Mouse (Mus musculus) adrenal gland, postnatal 0 days (tissue): ENCODE measurements around the gene Gm10662. TPM values are rescaled to one million over a fixed set of nuclear protein-coding genes. Genes with fewer than 3 reads are reported as not detected.

ENCODE experiments used
- polyA plus RNA-seq: library from polyadenylated mRNA; unstranded; fragments of >200 nt; fragmentation: Nextera tagmentation; extraction: Ambion mirVana; gene quantifications from 2 replicates; pipeline ENCODE4 v1.2.1, GENCODE M21; 2015

Gene Gm10662
- polyA plus RNA-seq = not detected in 2 replicates

GRCm38 (mm10) chr7:23144380-23144779, at the start of gene Gm10662:
Gm10662 (minus strand) TSS chr7:23144480.

Other genes starting within 250 kb of the Gm10662 start
- gene Gm4214, start 159.8 kb downstream of the Gm10662 start, polyA plus RNA-seq = not detected in 2 replicates
- gene Gm4216, start 124.6 kb downstream of the Gm10662 start, polyA plus RNA-seq = not detected in 2 replicates
- gene Vmn1r163, start 88.9 kb downstream of the Gm10662 start, polyA plus RNA-seq = not detected in 2 replicates
- gene Gm8720, start 77.0 kb downstream of the Gm10662 start, polyA plus RNA-seq = not detected in 2 replicates
- not detected in 2 replicates for gene Vmn1r165, start 72.9 kb upstream of the Gm10662 start, polyA plus RNA-seq
- gene Vmn1r166, start 107.2 kb upstream of the Gm10662 start, polyA plus RNA-seq = not detected in 2 replicates
- not detected in 2 replicates for gene Gm6902, start 134.4 kb upstream of the Gm10662 start, polyA plus RNA-seq
- gene Nlrp4e, start 156.7 kb upstream of the Gm10662 start, polyA plus RNA-seq = not detected in 2 replicates
- gene Nlrp5, start 241.4 kb upstream of the Gm10662 start, polyA plus RNA-seq = not detected in 2 replicates